Mouse (Mus musculus) midbrain, embryonic 13.5 days (tissue): ENCODE measurements around the gene Olfr1394. TPM values are rescaled to one million over a fixed set of nuclear protein-coding genes. Genes with fewer than 3 reads are reported as not detected.

Experiments used
- polyA plus RNA-seq: library from polyadenylated mRNA; unstranded; fragments of >200 nt; fragmentation: Nextera tagmentation; extraction: Ambion mirVana; gene quantifications from 2 replicates; pipeline ENCODE4 v1.2.1, GENCODE M21; 2015

Olfr1394 gene
- polyA plus RNA-seq, 1 experiment from 2014 or later, result not detected

Other genes with a start within 250 kb of the Olfr1394 start
- gene Psme2b, start 208.2 kb upstream of the Olfr1394 start, polyA plus RNA-seq, result 2.4 and 2.7 TPM in 2 replicates
- not detected in 2 replicates for gene Olfr56, start 175.5 kb upstream of the Olfr1394 start, polyA plus RNA-seq
- gene 9930111J21Rik1, start 175.0 kb upstream of the Olfr1394 start, polyA plus RNA-seq, result 0.24 and 0.31 TPM in 2 replicates
- gene Gm12185, start 162.2 kb upstream of the Olfr1394 start, polyA plus RNA-seq, result not detected in 2 replicates
- gene Tgtp1, start 160.2 kb upstream of the Olfr1394 start, polyA plus RNA-seq, result not detected in 2 replicates
- 0.15 and 0.30 TPM in 2 replicates for gene 9930111J21Rik2, start 103.1 kb upstream of the Olfr1394 start, polyA plus RNA-seq
- gene Tgtp2, start 90.2 kb upstream of the Olfr1394 start, polyA plus RNA-seq, result not detected in 2 replicates
- 0.39 and 0.64 TPM in 2 replicates for gene Ifi47, start 77.8 kb upstream of the Olfr1394 start, polyA plus RNA-seq
- not detected in 2 replicates for gene Olfr1396, start 39.5 kb upstream of the Olfr1394 start, polyA plus RNA-seq
- gene Olfr1395, start 12.1 kb upstream of the Olfr1394 start, polyA plus RNA-seq, result not detected in 2 replicates
- 0.17 TPM in 1 of 2 replicates, not detected in the other for gene Btnl9, start 32.8 kb downstream of the Olfr1394 start, polyA plus RNA-seq
- gene Zfp62, start 48.9 kb downstream of the Olfr1394 start, polyA plus RNA-seq, result 56.6 and 58.5 TPM in 2 replicates
- gene Mgat1, start 89.8 kb downstream of the Olfr1394 start, polyA plus RNA-seq, result 29.3 and 32.1 TPM in 2 replicates
- gene Olfr1393, start 123.9 kb downstream of the Olfr1394 start, polyA plus RNA-seq, result 0.15 TPM in 1 of 2 replicates, not detected in the other
- not detected in 2 replicates for gene Olfr1392, start 130.9 kb downstream of the Olfr1394 start, polyA plus RNA-seq
- not detected in 2 replicates for gene Olfr10, start 150.4 kb downstream of the Olfr1394 start, polyA plus RNA-seq
- not detected in 2 replicates for gene Olfr1391, start 168.4 kb downstream of the Olfr1394 start, polyA plus RNA-seq
- gene Olfr1390, start 180.8 kb downstream of the Olfr1394 start, polyA plus RNA-seq, result not detected in 2 replicates